Mouse (Mus musculus): ENCODE data around the gene Def8. TPM values are rescaled to one million over a fixed set of nuclear protein-coding genes. Genes with fewer than 3 reads are reported as not detected.

Def8 gene
- polyA plus RNA-seq, 1 experiment = 32.1 TPM

DNA sequence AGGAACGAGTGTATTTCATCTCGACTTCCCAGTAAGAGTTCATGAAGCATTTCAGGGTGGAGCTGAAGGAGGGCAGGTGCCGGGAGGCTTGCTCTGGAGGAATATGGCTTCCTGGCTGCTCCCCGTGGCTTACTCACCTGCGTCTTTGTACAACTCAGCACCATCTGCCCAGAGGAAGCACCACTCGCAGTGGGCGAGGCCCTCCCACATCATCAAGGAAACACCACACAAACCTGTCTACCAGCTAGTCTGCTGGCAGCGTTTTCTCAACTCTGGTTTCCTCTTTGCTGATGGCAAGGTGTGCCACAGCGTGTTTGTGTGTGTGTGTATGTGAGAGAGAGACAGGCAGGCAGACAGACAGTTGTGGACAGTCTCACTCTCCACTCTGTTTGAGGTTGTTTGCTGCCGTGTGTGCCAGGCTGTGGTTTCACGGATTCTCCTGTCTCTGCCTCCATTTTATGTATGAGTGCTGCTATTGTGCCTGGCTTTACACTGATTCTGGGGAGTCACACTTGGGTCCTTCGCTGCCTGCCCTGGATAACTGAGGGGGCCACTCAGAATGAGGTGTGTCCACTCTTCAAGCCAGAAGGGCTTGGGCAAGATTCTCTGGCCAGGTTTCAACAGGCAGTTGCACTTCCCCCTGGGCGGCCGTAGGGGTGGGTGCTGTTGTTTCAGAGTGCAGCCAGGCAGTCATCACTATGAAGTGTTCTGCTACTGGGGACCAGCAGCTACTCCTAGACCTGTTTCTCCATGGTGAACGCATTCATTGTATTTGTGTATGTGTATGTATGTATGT is 68.2 kb downstream of the Def8 start:
- DNase-seq (ENCODE audit: low spot score) = no peak

DNA sequence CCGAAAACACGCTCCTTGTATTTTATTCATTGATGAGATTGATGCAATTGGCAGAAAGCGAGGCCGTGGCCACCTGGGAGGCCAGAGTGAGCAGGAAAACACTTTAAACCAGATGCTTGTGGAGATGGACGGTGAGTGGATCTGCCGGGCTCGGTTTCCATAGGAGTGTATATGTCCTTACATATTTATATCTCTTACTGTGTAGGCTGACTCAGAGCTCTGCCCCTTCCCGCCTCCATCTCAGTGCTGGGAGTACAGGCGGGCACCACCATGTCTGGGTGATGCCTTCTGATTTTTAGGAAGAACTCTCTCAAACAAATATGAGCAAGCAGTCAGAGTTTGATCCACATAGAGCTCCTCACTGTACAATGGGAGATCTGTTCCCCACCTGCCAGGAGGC is 69.6 kb downstream of the Def8 start:
- DNase-seq (ENCODE audit: low spot score) = no peak

- DNase-seq (ENCODE audit: low spot score) = no peak
Measured at GRCm38 (mm10) chr8:123497699-123498098, 74.4 kb downstream of the Def8 start.

DNA sequence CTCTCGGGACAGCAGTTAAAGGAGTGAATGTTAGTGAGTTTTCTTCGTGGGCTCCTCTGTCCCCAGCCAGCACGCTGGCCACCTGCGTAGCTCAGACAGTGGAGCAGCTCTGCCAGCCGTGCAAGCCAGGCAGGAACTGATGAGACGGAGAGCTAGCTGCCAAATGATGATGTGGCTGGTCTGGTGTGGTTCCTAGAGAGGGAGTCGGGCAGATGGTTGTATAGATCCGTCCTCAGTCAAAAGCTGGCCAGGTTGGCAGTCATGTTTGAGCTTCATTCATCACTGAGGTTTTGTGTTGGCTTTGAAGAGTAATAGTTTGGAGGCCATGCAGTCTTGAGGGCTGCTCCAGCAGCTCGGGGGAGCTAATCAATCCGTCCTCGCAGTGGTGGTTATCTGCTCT is 75.6 kb downstream of the Def8 start:
- DNase-seq (ENCODE audit: low spot score) = no peak

- DNase-seq (ENCODE audit: low spot score) = no peak
Measured at GRCm38 (mm10) chr8:123499556-123499955, 76.2 kb downstream of the Def8 start.

DNA sequence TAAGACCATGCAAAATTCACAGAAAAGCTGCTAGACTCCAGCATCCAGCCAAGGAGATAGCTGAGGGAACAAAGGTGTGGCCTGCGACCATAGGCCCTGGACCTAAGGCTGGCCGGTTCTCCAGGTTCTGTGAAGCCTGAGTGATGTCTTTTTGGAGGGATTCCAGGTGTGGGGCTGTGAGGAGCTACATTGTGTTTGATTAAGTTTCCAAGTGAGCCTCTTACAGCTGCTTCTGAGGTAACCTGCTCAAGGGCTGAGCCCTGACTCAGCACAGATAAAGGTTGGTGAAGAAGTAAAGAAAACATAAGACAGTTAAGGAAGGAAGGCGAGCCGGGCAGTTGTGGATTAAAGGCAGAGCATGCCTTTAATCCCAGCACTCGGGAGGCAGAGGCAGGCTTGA is 78.9 kb downstream of the Def8 start:
- no peak for DNase-seq (ENCODE audit: low spot score)

GRCm38 (mm10) chr8:123503801-123504467 is 80.6 kb downstream of the Def8 start:
- DNase-seq (ENCODE audit: low spot score) = no peak

GRCm38 (mm10) chr8:123504591-123505195 is 81.4 kb downstream of the Def8 start:
- no peak for DNase-seq (ENCODE audit: low spot score)

- no peak for DNase-seq (ENCODE audit: low spot score)
Measured at GRCm38 (mm10) chr8:123505267-123505666, 81.9 kb downstream of the Def8 start.

DNA sequence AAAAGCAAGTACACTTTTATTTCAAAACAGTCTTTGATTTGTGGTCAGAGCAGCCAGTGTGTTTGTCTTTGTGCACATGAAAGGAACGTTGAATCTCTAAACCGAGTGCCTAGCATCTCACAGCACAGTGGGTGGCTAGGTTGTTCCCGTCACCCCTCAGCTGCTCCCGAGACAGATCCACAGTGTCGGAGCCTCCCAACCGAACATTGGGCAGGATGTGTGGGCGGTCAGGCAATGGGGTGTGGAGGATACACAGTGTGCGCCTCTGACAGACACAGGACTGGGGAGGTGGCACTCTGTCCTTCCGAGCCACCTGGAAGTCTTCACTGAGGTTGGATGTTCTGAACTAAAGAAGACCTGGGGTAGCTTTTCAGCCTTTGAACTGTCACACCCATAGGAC is 82.4 kb downstream of the Def8 start:
- DNase-seq (ENCODE audit: low spot score) = no peak

DNA sequence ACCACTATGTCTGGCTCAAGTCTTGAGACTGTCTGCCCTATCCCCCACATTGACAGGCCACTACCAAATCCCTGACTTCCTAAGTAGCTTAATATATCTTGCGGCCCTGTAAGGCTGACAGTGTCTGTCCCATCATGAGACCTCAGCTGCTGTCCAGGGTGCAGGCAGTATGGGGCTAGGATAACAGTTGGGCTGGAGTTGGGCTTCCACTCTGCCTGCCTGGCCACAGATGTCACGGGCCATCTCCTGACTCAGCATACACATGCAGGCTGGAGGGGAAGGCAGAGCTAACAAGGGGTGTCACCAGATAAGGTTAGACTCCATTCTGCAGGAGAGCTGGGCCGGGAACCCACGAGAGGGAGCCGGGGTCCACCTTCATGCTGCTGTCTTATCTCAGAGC is 83.8 kb downstream of the Def8 start:
- no peak for DNase-seq (ENCODE audit: low spot score)

- no peak for DNase-seq (ENCODE audit: low spot score)
Measured at GRCm38 (mm10) chr8:123510819-123511218, 87.5 kb downstream of the Def8 start.

Other genes starting within 250 kb of the Def8 start
- gene Dpep1, start 237.3 kb upstream of the Def8 start, polyA plus RNA-seq (2012; rRNA removed) = 56.5 and 73.2 TPM in 2 replicates
- gene Chmp1a, start 210.8 kb upstream of the Def8 start, polyA plus RNA-seq (2012; rRNA removed) = 109 and 119 TPM in 2 replicates
- gene Spata33, start 210.7 kb upstream of the Def8 start, polyA plus RNA-seq (2012; rRNA removed) = 2.8 and 4.2 TPM in 2 replicates
- 70.3 and 77.0 TPM in 2 replicates for gene Cdk10, start 198.7 kb upstream of the Def8 start, polyA plus RNA-seq (2012; rRNA removed)
- gene Spata2l, start 187.3 kb upstream of the Def8 start, polyA plus RNA-seq (2012; rRNA removed) = 4.3 and 4.8 TPM in 2 replicates
- 20.6 and 21.3 TPM in 2 replicates for gene Zfp276, start 169.3 kb upstream of the Def8 start, polyA plus RNA-seq (2012; rRNA removed)
- gene Vps9d1, start 169.2 kb upstream of the Def8 start, polyA plus RNA-seq (2012; rRNA removed) = 30.2 and 36.2 TPM in 2 replicates
- gene Fanca, start 105.0 kb upstream of the Def8 start, polyA plus RNA-seq (2012; rRNA removed) = 8.9 and 15.8 TPM in 2 replicates
- 4.8 and 5.3 TPM in 2 replicates for gene Spire2, start 90.8 kb upstream of the Def8 start, polyA plus RNA-seq (2012; rRNA removed)
- 193 TPM in 2 replicates for gene Tcf25, start 49.8 kb upstream of the Def8 start, polyA plus RNA-seq (2012; rRNA removed)
- gene Mc1r, start 16.4 kb upstream of the Def8 start, polyA plus RNA-seq (2012; rRNA removed) = not detected in 2 replicates
- gene Tubb3, start 12.1 kb upstream of the Def8 start, polyA plus RNA-seq (2012; rRNA removed) = 3.6 and 3.7 TPM in 2 replicates
- 22.3 and 23.5 TPM in 2 replicates for gene Afg3l1, start 54.4 kb downstream of the Def8 start, polyA plus RNA-seq (2012; rRNA removed)
- 1.0 and 1.1 TPM in 2 replicates for gene Dbndd1, start 91.9 kb downstream of the Def8 start, polyA plus RNA-seq (2012; rRNA removed)
- 19.0 and 20.0 TPM in 2 replicates for gene Gas8, start 95.3 kb downstream of the Def8 start, polyA plus RNA-seq (2012; rRNA removed)
- gene Rhou, start 230.4 kb downstream of the Def8 start, polyA plus RNA-seq (2012; rRNA removed) = 20.1 and 21.4 TPM in 2 replicates

Measured in urinary bladder, adult 2 months (tissue).